ENCODE assay signal across 26 mouse cellular contexts in genomic region chr4:103796416-103796815, GRCm38 (mm10).
A peak's percentile ranks its signal among the peaks of the same experiment; 100 is the strongest.
DNase-seq lines count a peak whose midpoint lies in the region; ATAC-seq and TF ChIP-seq lines count a peak whose summit lies in the region.
"Had no signal": no experiment of that assay in that cellular context is flagged by ENCODE, and none has a peak within 500 bp of the region (broad histone marks: within the 10 kb centered on the region; RNA-seq: fewer than 3 reads in every experiment).

No protein-coding gene starts in this region.

- peak; percentile 66 for ATAC-seq in forebrain, postnatal 0 days
- ATAC-seq in forebrain, embryonic 15.5 days (replicated peaks): no peak
- ATAC-seq in megakaryocyte, adult 5-6 weeks (ENCODE audit: poor library complexity, severe bottlenecking): no peak
- ATAC-seq: inflammation-experienced regulatory T-cells, adult 6 months had no signal

- DNase-seq in forebrain, postnatal 0 days: peak; percentile 68
- peak; percentile 16 to 18 for DNase-seq in left cerebral cortex, adult 18-20 months (ENCODE audit: low spot score in 2 of 2)
- DNase-seq in left cerebral cortex, adult 11 months (ENCODE audit: low spot score): no peak
- DNase-seq in left cerebral cortex, postnatal 25 days (ENCODE audit: low spot score in 2 of 2): peak; percentile 48 to 68
- DNase-seq in right cerebral cortex, postnatal 36 days (ENCODE audit: low spot score in 2 of 2): peak; percentile 7 to 34
- no peak for DNase-seq in adrenal gland, postnatal 14 days
- DNase-seq: adrenal gland, postnatal 10 days; B cell, adult 2 months; cerebellum, adult 9-11 months; embryo, embryonic 11 days; gastrocnemius, postnatal 25 days; heart, postnatal 14 days; kidney, adult 9 months; kidney, postnatal 36 days; liver; lung, adult 18-20 months; lung, postnatal 4 days; thymus, postnatal 36 days had no signal

- H3K36me3 ChIP-seq in forebrain, postnatal 0 days (ENCODE audit: insufficient read depth): no peaks in the 10 kb centered on the region
- H3K36me3 ChIP-seq in forebrain, embryonic 15.5 days: no peaks in the 10 kb centered on the region
- H3K36me3 ChIP-seq: embryonic facial prominence, embryonic 15.5 days; forebrain, embryonic 10.5 days had no signal

- TF ChIP-seq CTCF in forebrain, postnatal 0 days (IDR thresholded peaks at IDR 0.05; ENCODE audit: low read depth): no peak

- H3K9ac ChIP-seq in forebrain, postnatal 0 days: no peak overlapping the region
- no peak overlapping the region for H3K9ac ChIP-seq in forebrain, embryonic 15.5 days (replicated peaks)
- H3K9ac ChIP-seq: embryonic facial prominence, embryonic 15.5 days had no signal

- H3K4me3 ChIP-seq in forebrain, postnatal 0 days (ENCODE audit: low read depth, low read length): no peak overlapping the region
- H3K4me3 ChIP-seq in forebrain, embryonic 15.5 days: no peak overlapping the region
- H3K4me3 ChIP-seq: embryonic facial prominence, embryonic 15.5 days; forebrain, embryonic 10.5 days had no signal

- H3K4me1 ChIP-seq in forebrain, postnatal 0 days (ENCODE audit: insufficient read depth): no peaks in the 10 kb centered on the region
- peaks cover 17% of the 10 kb centered on the region for H3K4me1 ChIP-seq in forebrain, embryonic 15.5 days

- no peak overlapping the region for H3K4me2 ChIP-seq in forebrain, postnatal 0 days (ENCODE audit: low read depth)
- H3K4me2 ChIP-seq in forebrain, embryonic 15.5 days (replicated peaks): no peak overlapping the region
- H3K4me2 ChIP-seq: embryonic facial prominence, embryonic 15.5 days; heart, embryonic 11.5 days; midbrain, embryonic 11.5 days had no signal

- no peak overlapping the region for H3K27ac ChIP-seq in forebrain, postnatal 0 days (ENCODE audit: low read depth, low read length)
- H3K27ac ChIP-seq in forebrain, embryonic 15.5 days (replicated peaks): no peak overlapping the region
- H3K27ac ChIP-seq: embryonic facial prominence, embryonic 15.5 days; forebrain, embryonic 10.5 days; stomach, postnatal 0 days had no signal

- intact Hi-C loops in left cerebral cortex, postnatal 25 days (cut with DNase I): no loop called here

- no peaks in the 10 kb centered on the region for H3K27me3 ChIP-seq in forebrain, postnatal 0 days (ENCODE audit: insufficient read depth, low read length)
- no peaks in the 10 kb centered on the region for H3K27me3 ChIP-seq in forebrain, embryonic 15.5 days
- H3K27me3 ChIP-seq: embryonic facial prominence, embryonic 15.5 days had no signal

- 40% methylated on average over 6 of the region's 6 CpGs for WGBS in forebrain, postnatal 0 days
- 48% methylated on average over 6 of the region's 6 CpGs for WGBS in forebrain, embryonic 15.5 days

- no peaks in the 10 kb centered on the region for H3K9me3 ChIP-seq in forebrain, postnatal 0 days (ENCODE audit: low read length)
- no peaks in the 10 kb centered on the region for H3K9me3 ChIP-seq in forebrain, embryonic 15.5 days
- H3K9me3 ChIP-seq: embryonic facial prominence, embryonic 15.5 days; forebrain, embryonic 10.5 days had no signal

Comparison
In these comparisons a context has a peak if more than half of its experiments do, and no peak if none do; other contexts are left out.
1. DNase-seq: peak in forebrain, postnatal 0 days (single experiment), left cerebral cortex, adult 18-20 months (2 of 2), left cerebral cortex, postnatal 25 days (2 of 2) and right cerebral cortex, postnatal 36 days (2 of 2); none in left cerebral cortex, adult 11 months (single experiment) and adrenal gland, postnatal 14 days (single experiment).